Mouse (Mus musculus): Measurements from ENCODE around the gene Myo1g.

GRCm38 (mm10) chr11:6474381-6474780 lies 46.4 kb downstream of the Myo1g start:
- TF ChIP-seq CTCF (conservative IDR thresholded peaks at IDR 0.05; ENCODE audit: insufficient read depth, insufficient read length, low read depth, low read length) (no peak), POLR2A (IDR thresholded peaks at IDR 0.05; ENCODE audit: low read depth, low read length) (no peak)
